Mouse (Mus musculus) heart, embryonic 12.5 days (tissue): ENCODE measurements around the gene Doc2b. TPM values are rescaled to one million over a fixed set of nuclear protein-coding genes. Genes with fewer than 3 reads are reported as not detected.
A peak's percentile ranks its signal among the peaks of the same experiment; 100 is the strongest.

Source experiments
- ATAC-seq: fragments of 200-750 bp; cut with Nextera tagmentation; 2 replicates; pipeline ENCODE4 v1.8.0; 2017; ENCODE audit warnings: moderate TSS enrichment, moderate library complexity; ENCODE audit not compliant: insufficient number of reproducible peaks, low FRiP score
- H3K27ac ChIP-seq: fragments of 300-500 bp; sonication (generic); 2 replicates; pipeline ENCODE4 v1.5.1; 2016; ENCODE audit warnings: mild to moderate bottlenecking, moderate library complexity; ENCODE audit not compliant: poor library complexity, severe bottlenecking
- H3K27me3 ChIP-seq: fragments of 300-500 bp; sonication (generic); replicated peaks from 2 replicates; pipeline ENCODE4 v1.6.1; 2016; ENCODE audit warnings: mild to moderate bottlenecking, moderate library complexity
- H3K36me3 ChIP-seq: fragments of 300-500 bp; sonication (generic); 2 replicates; pipeline ENCODE4 v1.6.1; 2016; ENCODE audit warnings: mild to moderate bottlenecking, moderate library complexity
- H3K4me1 ChIP-seq: fragments of 300-500 bp; sonication (generic); replicated peaks from 2 replicates; pipeline ENCODE4 v1.6.1; 2016; ENCODE audit warnings: mild to moderate bottlenecking
- H3K4me2 ChIP-seq: fragments of 300-500 bp; sonication (generic); 2 replicates; pipeline ENCODE4 v1.6.1; 2016; ENCODE audit warnings: mild to moderate bottlenecking, moderate library complexity
- H3K4me3 ChIP-seq: fragments of 300-500 bp; sonication (generic); 2 replicates; pipeline ENCODE4 v1.5.1; 2016; ENCODE audit warnings: mild to moderate bottlenecking
- H3K9ac ChIP-seq: fragments of 300-500 bp; sonication (generic); 2 replicates; pipeline ENCODE4 v1.6.1; 2016; ENCODE audit warnings: mild to moderate bottlenecking, moderate library complexity
- H3K9me3 ChIP-seq: fragments of 300-500 bp; sonication (generic); replicated peaks from 2 replicates; pipeline ENCODE4 v1.6.1; 2016; ENCODE audit warnings: mild to moderate bottlenecking, moderate library complexity
- WGBS: fragments of 180-500 bp; shearing (Covaris S2); methylation state at CpG from one replicate; pipeline ENCODE4 v1.1.7; 2016; 5-methylcytosine and 5-hydroxymethylcytosine counted together
- polyA plus RNA-seq: library from polyadenylated mRNA; unstranded; fragments of >200 nt; fragmentation: Nextera tagmentation; extraction: Ambion mirVana; gene quantifications from 2 replicates; pipeline ENCODE4 v1.2.1, GENCODE M21; 2016

Doc2b gene
- polyA plus RNA-seq, 1 experiment from 2014 or later: 0.15 TPM

GRCm38 (mm10) chr11:75823506-75823905, 27.7 kb upstream of the Doc2b start:
- H3K4me1 ChIP-seq: no peaks in the 10 kb centered on the region
- no peak overlapping the region for H3K9ac ChIP-seq
- H3K36me3 ChIP-seq: no peaks in the 10 kb centered on the region
- 44% methylated on average over 7 of the region's 7 CpGs for WGBS
- no peaks in the 10 kb centered on the region for H3K9me3 ChIP-seq
- H3K27me3 ChIP-seq: peaks cover 38% of the 10 kb centered on the region
- no peak overlapping the region for H3K27ac ChIP-seq
- no peak overlapping the region for H3K4me3 ChIP-seq
- no peak overlapping the region for H3K4me2 ChIP-seq
- no peak for ATAC-seq

- Histone ChIP-seq H3K36me3 (no peaks in the 10 kb centered on the region), H3K4me2 (no peak overlapping the region), H3K4me3 (no peak overlapping the region), H3K27me3 (peaks cover 7% of the 10 kb centered on the region; the same call in 1 of the 2 replicates), H3K27ac (peak overlapping the region; percentile 94), H3K9ac (no peak overlapping the region), H3K9me3 (no peaks in the 10 kb centered on the region), H3K4me1 (peaks cover 25% of the 10 kb centered on the region)
- ATAC-seq: no peak
- 43% methylated on average over 10 of the region's 10 CpGs for WGBS
Observed at GRCm38 (mm10) chr11:75813085-75813484, 17.2 kb upstream of the Doc2b start.

- Histone ChIP-seq H3K4me2 (peak overlapping the region; percentile 15; the same call in 1 of the 2 replicates), H3K4me1 (peaks cover 25% of the 10 kb centered on the region), H3K27ac (peak overlapping the region; percentile 94), H3K27me3 (no peaks in the 10 kb centered on the region), H3K36me3 (no peaks in the 10 kb centered on the region), H3K4me3 (no peak overlapping the region), H3K9ac (peak overlapping the region; percentile 32; the same call in 1 of the 2 replicates), H3K9me3 (no peaks in the 10 kb centered on the region)
- WGBS: 1% methylated on average over 3 of the region's 3 CpGs
- ATAC-seq: peak; percentile 79
Observed at GRCm38 (mm10) chr11:75811900-75812299, 16.1 kb upstream of the Doc2b start.

- no peak for ATAC-seq
- Histone ChIP-seq H3K27ac (no peak overlapping the region), H3K4me1 (peaks cover 25% of the 10 kb centered on the region), H3K27me3 (no peaks in the 10 kb centered on the region), H3K36me3 (no peaks in the 10 kb centered on the region), H3K9ac (no peak overlapping the region), H3K9me3 (no peaks in the 10 kb centered on the region), H3K4me2 (no peak overlapping the region), H3K4me3 (no peak overlapping the region)
- WGBS: 83% methylated on average over 3 of the region's 3 CpGs
Observed at GRCm38 (mm10) chr11:75810526-75810925, 14.7 kb upstream of the Doc2b start.

- Histone ChIP-seq H3K4me3 (no peak overlapping the region), H3K36me3 (no peaks in the 10 kb centered on the region), H3K4me2 (no peak overlapping the region), H3K9me3 (no peaks in the 10 kb centered on the region), H3K9ac (no peak overlapping the region), H3K4me1 (peaks cover 12% of the 10 kb centered on the region), H3K27me3 (no peaks in the 10 kb centered on the region), H3K27ac (no peak overlapping the region)
- 44% methylated on average over 5 of the region's 5 CpGs for whole genome bisulfite sequencing
- no peak for ATAC-seq
Observed at GRCm38 (mm10) chr11:75807486-75807885, 11.6 kb upstream of the Doc2b start.

GRCm38 (mm10) chr11:75801771-75802550, 6.1 kb upstream of the Doc2b start:
- 81% methylated on average over 7 of the region's 7 CpGs for WGBS
- no peak overlapping the region for H3K27ac ChIP-seq
- H3K9me3 ChIP-seq: no peaks in the 10 kb centered on the region
- no peak overlapping the region for H3K4me3 ChIP-seq
- no peak overlapping the region for H3K4me2 ChIP-seq
- H3K36me3 ChIP-seq: no peaks in the 10 kb centered on the region
- H3K4me1 ChIP-seq: no peaks in the 10 kb centered on the region
- H3K9ac ChIP-seq: no peak overlapping the region
- ATAC-seq: no peak
- H3K27me3 ChIP-seq: peaks cover 39% of the 10 kb centered on the region

GRCm38 (mm10) chr11:75801369-75801768, 5.5 kb upstream of the Doc2b start:
- WGBS: 61% methylated on average over 4 of the region's 4 CpGs
- H3K4me2 ChIP-seq: no peak overlapping the region
- H3K27ac ChIP-seq: no peak overlapping the region
- ATAC-seq: no peak
- no peaks in the 10 kb centered on the region for H3K4me1 ChIP-seq
- no peak overlapping the region for H3K4me3 ChIP-seq
- H3K9me3 ChIP-seq: no peaks in the 10 kb centered on the region
- H3K27me3 ChIP-seq: peaks cover 45% of the 10 kb centered on the region
- H3K9ac ChIP-seq: no peak overlapping the region
- no peaks in the 10 kb centered on the region for H3K36me3 ChIP-seq

GRCm38 (mm10) chr11:75796536-75797246, 842 bp upstream of the Doc2b start:
- no peak overlapping the region for H3K4me2 ChIP-seq
- H3K4me3 ChIP-seq: 0 out of 2 replicates have a peak overlapping the region, but pooled peaks have one; percentile 46

GRCm38 (mm10) chr11:75795321-75795636, 570 bp downstream of the Doc2b start:
- Histone ChIP-seq H3K27me3 (peaks cover 88% of the 10 kb centered on the region), H3K4me3 (peak overlapping the region; percentile 46), H3K27ac (no peak overlapping the region), H3K4me1 (peaks cover 8% of the 10 kb centered on the region; the same call in 1 of the 2 replicates), H3K4me2 (peak overlapping the region; percentile 66), H3K9me3 (no peaks in the 10 kb centered on the region), H3K9ac (peak overlapping the region; percentile 36; the same call in 1 of the 2 replicates), H3K36me3 (no peaks in the 10 kb centered on the region)
- no peak for ATAC-seq
- 3% methylated on average over 34 of the region's 42 CpGs for WGBS

More at GRCm38 (mm10) chr11:75796536-75797246, 842 bp upstream of the Doc2b start:
- H3K4me1 ChIP-seq: peaks cover 8% of the 10 kb centered on the region; the same call in 1 of the 2 replicates
- no peak overlapping the region for H3K9ac ChIP-seq
- H3K27me3 ChIP-seq: peaks cover 92% of the 10 kb centered on the region
- no peak overlapping the region for H3K27ac ChIP-seq
- no peak for ATAC-seq
- no peaks in the 10 kb centered on the region for H3K9me3 ChIP-seq
- WGBS: 63% methylated on average over 13 of the region's 13 CpGs
- no peaks in the 10 kb centered on the region for H3K36me3 ChIP-seq

- ATAC-seq: no peak
- peak overlapping the region; percentile 36; the same call in 1 of the 2 replicates for H3K9ac ChIP-seq
- H3K27ac ChIP-seq: no peak overlapping the region
- H3K9me3 ChIP-seq: no peaks in the 10 kb centered on the region
- peak overlapping the region; percentile 46 for H3K4me3 ChIP-seq
- H3K27me3 ChIP-seq: peaks cover 87% of the 10 kb centered on the region
- peaks cover 8% of the 10 kb centered on the region; the same call in 1 of the 2 replicates for H3K4me1 ChIP-seq
- H3K4me2 ChIP-seq: peak overlapping the region; percentile 66
- 6% methylated on average over 45 of the region's 45 CpGs for WGBS
- no peaks in the 10 kb centered on the region for H3K36me3 ChIP-seq
Observed at GRCm38 (mm10) chr11:75794602-75795320, 1.1 kb downstream of the Doc2b start.

- Histone ChIP-seq H3K27ac (no peak overlapping the region), H3K36me3 (no peaks in the 10 kb centered on the region), H3K9me3 (no peaks in the 10 kb centered on the region), H3K4me3 (no peak overlapping the region), H3K9ac (no peak overlapping the region), H3K4me1 (peaks cover 8% of the 10 kb centered on the region; the same call in 1 of the 2 replicates), H3K27me3 (peaks cover 86% of the 10 kb centered on the region), H3K4me2 (no peak overlapping the region)
- 67% methylated on average over 5 of the region's 5 CpGs for WGBS
- ATAC-seq: no peak
Observed at GRCm38 (mm10) chr11:75793351-75793750, 2.5 kb downstream of the Doc2b start.
